Mouse (Mus musculus) neural tube, embryonic 13.5 days (tissue): ENCODE measurements at regions not wholly inside any gene's neighbourhood (a gene's known extent, or its start where the extent isn't known, plus 50 kb on each side); places are given as distances from the start of the nearest gene placed in this dataset.

Experiments
- ATAC-seq: fragments of 200-750 bp; cut with Nextera tagmentation; 2 replicates; pipeline ENCODE4 v1.8.0; 2017; ENCODE audit warnings: low read depth, mild to moderate bottlenecking, moderate TSS enrichment, moderate library complexity
- H3K27ac ChIP-seq: fragments of 300-500 bp; sonication (generic); replicated peaks from 2 replicates; pipeline ENCODE4 v1.5.1; 2015; ENCODE audit warnings: moderate library complexity, mild to moderate bottlenecking, inconsistent platforms
- H3K27me3 ChIP-seq: fragments of 300-500 bp; sonication (generic); 2 replicates; pipeline ENCODE4 v1.6.1; 2015; ENCODE audit warnings: mild to moderate bottlenecking, inconsistent platforms
- H3K36me3 ChIP-seq: fragments of 300-500 bp; sonication (generic); 2 replicates; pipeline ENCODE4 v1.6.1; 2015; ENCODE audit warnings: mild to moderate bottlenecking, inconsistent platforms
- H3K4me1 ChIP-seq: fragments of 300-500 bp; sonication (generic); replicated peaks from 2 replicates; pipeline ENCODE4 v1.6.1; 2015; ENCODE audit warnings: inconsistent platforms
- H3K4me2 ChIP-seq: fragments of 300-500 bp; sonication (generic); 2 replicates; pipeline ENCODE4 v1.6.1; 2015; ENCODE audit warnings: inconsistent platforms, mild to moderate bottlenecking, moderate library complexity
- H3K4me3 ChIP-seq: fragments of 300-500 bp; sonication (generic); 2 replicates; pipeline ENCODE4 v1.5.1; 2015; ENCODE audit warnings: mild to moderate bottlenecking, inconsistent platforms
- H3K9ac ChIP-seq: fragments of 300-500 bp; sonication (generic); 2 replicates; pipeline ENCODE4 v1.6.1; 2015; ENCODE audit warnings: moderate library complexity, mild to moderate bottlenecking, inconsistent platforms
- H3K9me3 ChIP-seq: fragments of 300-500 bp; sonication (generic); 2 replicates; pipeline ENCODE4 v1.6.1; 2016; ENCODE audit warnings: inconsistent platforms
- WGBS: fragments of 180-500 bp; shearing (Covaris S2); methylation state at CpG from one replicate; pipeline ENCODE4 v1.1.7; 2015; 5-methylcytosine and 5-hydroxymethylcytosine counted together

DNA sequence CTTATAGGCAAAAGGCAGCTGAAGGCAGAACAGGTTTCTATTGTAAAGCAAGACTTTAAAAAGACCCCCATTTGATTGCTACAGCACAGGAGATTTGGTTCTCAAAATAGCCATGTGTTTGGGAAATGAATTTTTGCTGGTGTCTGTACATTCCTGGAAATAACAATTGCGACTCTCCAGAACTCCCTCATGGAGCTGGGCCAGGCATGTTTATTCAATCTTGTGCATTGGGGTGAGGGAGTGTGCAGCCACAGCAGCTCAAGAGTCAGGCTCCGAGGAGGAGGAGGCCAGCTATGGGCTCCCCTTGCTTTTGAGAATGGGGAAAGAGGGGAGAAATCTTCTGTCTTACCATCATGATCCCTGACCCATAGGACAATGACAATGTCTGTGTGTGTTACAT lies 51.9 kb upstream of the Habp2 start:
- no peak overlapping the region for H3K27ac ChIP-seq
- WGBS = 70% methylated on average over 2 of the region's 2 CpGs

More for the DNA sequence above, 51.9 kb upstream of the Habp2 start:
- ATAC-seq = no peak
- no peak overlapping the region for H3K4me3 ChIP-seq
- H3K36me3 ChIP-seq = no peaks in the 10 kb centered on the region
- no peaks in the 10 kb centered on the region for H3K9me3 ChIP-seq
- H3K4me2 ChIP-seq = no peak overlapping the region
- no peaks in the 10 kb centered on the region for H3K27me3 ChIP-seq
- no peak overlapping the region for H3K9ac ChIP-seq
- H3K4me1 ChIP-seq = peaks cover 14% of the 10 kb centered on the region
